In genomic region chr11:116012262-116012947, GRCm38 (mm10) we compare ENCODE assay signal across 8 mouse cellular contexts. TPM values are rescaled to one million over a fixed set of nuclear protein-coding genes. Genes with fewer than 3 reads are reported as not detected.
A peak's percentile ranks its signal among the peaks of the same experiment; 100 is the strongest.
DNase-seq lines count a peak whose midpoint lies in the region; ATAC-seq and TF ChIP-seq lines count a peak whose summit lies in the region.

Gene Galk1, minus strand, starts transcription at chr11:116012719.

- H3K9me3 ChIP-seq in ES-Bruce4 (replicated peaks; ENCODE audit: control insufficient read depth, insufficient read depth, low read length, poor library complexity, severe bottlenecking), result no peaks in the 10 kb centered on the region
- no peaks in the 10 kb centered on the region for H3K9me3 ChIP-seq in forebrain, embryonic 15.5 days
- no peaks in the 10 kb centered on the region for H3K9me3 ChIP-seq in liver, postnatal 0 days (ENCODE audit: low read length)
- H3K9me3 ChIP-seq in neural tube, embryonic 14.5 days (ENCODE audit: control insufficient read depth, low read length), result no peaks in the 10 kb centered on the region

- peak; percentile 81 for DNase-seq in cerebellum, adult 11-12 months
- peak; percentile 91 to 92 for DNase-seq in heart, postnatal 14 days
- DNase-seq in layer of hippocampus, adult 11-12 months (ENCODE audit: low spot score), result peak; percentile 86
- peak; percentile 93 for DNase-seq in liver, postnatal 0 days

- peak within 1 kb of the TSS; percentile 77 for H3K9ac ChIP-seq in ES-Bruce4 (ENCODE audit: low read depth, poor library complexity, severe bottlenecking)
- H3K9ac ChIP-seq in forebrain, embryonic 15.5 days (replicated peaks), result peak within 1 kb of the TSS; percentile 67
- peak within 1 kb of the TSS; percentile 81 for H3K9ac ChIP-seq in liver, postnatal 0 days (replicated peaks)
- peak within 1 kb of the TSS; percentile 70 for H3K9ac ChIP-seq in neural tube, embryonic 14.5 days (replicated peaks; ENCODE audit: low read depth, low read length)

- H3K4me2 ChIP-seq in forebrain, embryonic 15.5 days (replicated peaks), result peak within 1 kb of the TSS; percentile 86
- peak within 1 kb of the TSS; percentile 87 for H3K4me2 ChIP-seq in liver, postnatal 0 days (ENCODE audit: low read depth, low read length)
- peak within 1 kb of the TSS; percentile 74 for H3K4me2 ChIP-seq in neural tube, embryonic 14.5 days (ENCODE audit: low read depth, low read length)

- ATAC-seq in forebrain, embryonic 15.5 days (replicated peaks), result peak; percentile 84
- ATAC-seq in liver, postnatal 0 days, result peak; percentile 86
- ATAC-seq in neural tube, embryonic 14.5 days (ENCODE audit: low read depth), result peak; percentile 87

- WGBS in forebrain, embryonic 15.5 days, result under 1% methylated on average over 55 of the region's 55 CpGs
- under 1% methylated on average over 49 of the region's 55 CpGs for WGBS in liver, postnatal 0 days (ENCODE audit: insufficient replicate concordance)
- under 1% methylated on average over 55 of the region's 55 CpGs for WGBS in neural tube, embryonic 14.5 days

- intact Hi-C loops in heart, postnatal 14 days (cut with DNase I), result no loop called here

- TF ChIP-seq CTCF in ES-Bruce4 (IDR thresholded peaks at IDR 0.05; ENCODE audit: low read depth, low read length), result no peak
- TF ChIP-seq CTCF in liver, postnatal 0 days (IDR thresholded peaks at IDR 0.05; ENCODE audit: low read depth), result no peak
- TF ChIP-seq CTCF in testis, adult 2 months (IDR thresholded peaks at IDR 0.05; ENCODE audit: control insufficient read depth, insufficient read depth, insufficient replicate concordance, low read depth, low read length), result no peak

- peaks cover 21% of the 10 kb centered on the region for H3K36me3 ChIP-seq in ES-Bruce4 (ENCODE audit: control insufficient read depth, insufficient read depth, low read length, poor library complexity, severe bottlenecking)
- H3K36me3 ChIP-seq in forebrain, embryonic 15.5 days, result no peaks in the 10 kb centered on the region
- H3K36me3 ChIP-seq in liver, postnatal 0 days (replicated peaks; ENCODE audit: insufficient read depth, low read length), result peaks cover 18% of the 10 kb centered on the region
- no peaks in the 10 kb centered on the region for H3K36me3 ChIP-seq in neural tube, embryonic 14.5 days (ENCODE audit: control insufficient read depth, insufficient read depth, low read length)
- no peaks in the 10 kb centered on the region for H3K36me3 ChIP-seq in testis, adult 2 months (ENCODE audit: control insufficient read depth, insufficient read depth, low read length)

- peak within 1 kb of the TSS; percentile 79 for H3K4me3 ChIP-seq in ES-Bruce4 (ENCODE audit: low read depth, low read length)
- peak within 1 kb of the TSS; percentile 68 for H3K4me3 ChIP-seq in forebrain, embryonic 15.5 days
- peak within 1 kb of the TSS; percentile 69 for H3K4me3 ChIP-seq in liver, postnatal 0 days (ENCODE audit: low read depth, low read length)
- H3K4me3 ChIP-seq in neural tube, embryonic 14.5 days (ENCODE audit: low read depth, low read length), result peak within 1 kb of the TSS; percentile 56
- H3K4me3 ChIP-seq in testis, adult 2 months (ENCODE audit: control insufficient read depth, low read depth, low read length), result peak within 1 kb of the TSS; percentile 77

- TF ChIP-seq POLR2A in ES-Bruce4 (IDR thresholded peaks at IDR 0.05; ENCODE audit: insufficient read depth, low read length), result no peak
- peak; percentile 40; the same call in 1 of the 2 replicates for TF ChIP-seq POLR2A in testis, adult 2 months (IDR thresholded peaks at IDR 0.05; ENCODE audit: control insufficient read depth, low read depth, low read length)

- no peak for TF ChIP-seq EP300 in ES-Bruce4 (IDR thresholded peaks at IDR 0.05; ENCODE audit: insufficient read depth, low read depth, low read length)
- no peak for TF ChIP-seq EP300 in liver, postnatal 0 days (IDR thresholded peaks at IDR 0.05; ENCODE audit: low read depth)

- H3K4me1 ChIP-seq in ES-Bruce4 (ENCODE audit: control insufficient read depth, insufficient read depth, low read length), result no peaks in the 10 kb centered on the region
- peaks cover 22% of the 10 kb centered on the region for H3K4me1 ChIP-seq in forebrain, embryonic 15.5 days
- peaks cover 21% of the 10 kb centered on the region for H3K4me1 ChIP-seq in liver, postnatal 0 days (ENCODE audit: insufficient read depth)
- peaks cover 12% of the 10 kb centered on the region for H3K4me1 ChIP-seq in neural tube, embryonic 14.5 days (ENCODE audit: control insufficient read depth, insufficient read depth, low read length)
- peaks cover 12% of the 10 kb centered on the region for H3K4me1 ChIP-seq in testis, adult 2 months (ENCODE audit: control insufficient read depth, insufficient read depth, low read length)

- no peak within 1 kb of the TSS for H3K27ac ChIP-seq in ES-Bruce4 (ENCODE audit: insufficient read depth, low read length)
- peak within 1 kb of the TSS; percentile 73 for H3K27ac ChIP-seq in forebrain, embryonic 15.5 days (replicated peaks)
- peak within 1 kb of the TSS; percentile 94 for H3K27ac ChIP-seq in liver, postnatal 0 days (ENCODE audit: low read depth)
- peak within 1 kb of the TSS; percentile 74 for H3K27ac ChIP-seq in neural tube, embryonic 14.5 days (ENCODE audit: low read depth, low read length)
- H3K27ac ChIP-seq in testis, adult 2 months (ENCODE audit: control insufficient read depth, insufficient read depth, low read depth, low read length), result no peak within 1 kb of the TSS

- no peaks in the 10 kb centered on the region for H3K27me3 ChIP-seq in ES-Bruce4 (ENCODE audit: control insufficient read depth, insufficient read depth, low read length, poor library complexity, severe bottlenecking)
- H3K27me3 ChIP-seq in forebrain, embryonic 15.5 days, result no peaks in the 10 kb centered on the region
- no peaks in the 10 kb centered on the region for H3K27me3 ChIP-seq in liver, postnatal 0 days (ENCODE audit: insufficient read depth, low read length)
- no peaks in the 10 kb centered on the region for H3K27me3 ChIP-seq in neural tube, embryonic 14.5 days (ENCODE audit: control insufficient read depth, insufficient read depth, low read length)
- no peaks in the 10 kb centered on the region for H3K27me3 ChIP-seq in testis, adult 2 months (ENCODE audit: control insufficient read depth, insufficient read depth, low read length)

RNA-seq across cellular contexts. Expression of gene Galk1, which starts in this region (rescaled TPM):
- 96.4 and 107 TPM in 2 replicates for polyA plus RNA-seq in ES-Bruce4 (2011; ENCODE audit: insufficient read depth, insufficient read length, low read depth, missing spikeins)
- 58.9 and 64.2 TPM in 2 replicates for polyA plus RNA-seq in forebrain, embryonic 15.5 days (2015; fragmentation: Nextera tagmentation; extraction: Ambion mirVana)
- total RNA-seq in heart, postnatal 14 days (2021), result 10 to 100 TPM; 18.6 to 19.3 TPM
- 317 and 319 TPM in 2 replicates for polyA plus RNA-seq in liver, postnatal 0 days (2015; fragmentation: Nextera tagmentation; extraction: Ambion mirVana)
- polyA plus RNA-seq in neural tube, embryonic 14.5 days (2014; fragmentation: Nextera tagmentation; extraction: Ambion mirVana), result 45.0 and 53.6 TPM in 2 replicates
- polyA plus RNA-seq in testis, adult 2 months (2012; rRNA removed), result 27.8 and 30.3 TPM in 2 replicates

Comparison
In these comparisons a context has a peak if more than half of its experiments do, and no peak if none do; other contexts are left out.
1. H3K27ac ChIP-seq: peak in forebrain, embryonic 15.5 days (single experiment), liver, postnatal 0 days (single experiment) and neural tube, embryonic 14.5 days (single experiment); none in ES-Bruce4 (single experiment) and testis, adult 2 months (single experiment).
2. Peak in every context shown above with its lines, with median percentiles within 50 percentile points of each other: H3K4me3 ChIP-seq, H3K9ac ChIP-seq, DNase-seq, ATAC-seq and H3K4me2 ChIP-seq.